Mouse (Mus musculus) A20 (cell line): ENCODE measurements around the gene Gm21985.
"Not testable (repeated sequence)": the region's sequence is repeated elsewhere in the genome, so short reads cannot be mapped to it uniquely, and the experiment has no call there.

ENCODE experiments used
- DNase-seq: peaks from one replicate; pipeline ENCODE4 v3.0.0-alpha.2; 2011; ENCODE audit warnings: low read depth, low spot score

Gm21985 gene

DNA sequence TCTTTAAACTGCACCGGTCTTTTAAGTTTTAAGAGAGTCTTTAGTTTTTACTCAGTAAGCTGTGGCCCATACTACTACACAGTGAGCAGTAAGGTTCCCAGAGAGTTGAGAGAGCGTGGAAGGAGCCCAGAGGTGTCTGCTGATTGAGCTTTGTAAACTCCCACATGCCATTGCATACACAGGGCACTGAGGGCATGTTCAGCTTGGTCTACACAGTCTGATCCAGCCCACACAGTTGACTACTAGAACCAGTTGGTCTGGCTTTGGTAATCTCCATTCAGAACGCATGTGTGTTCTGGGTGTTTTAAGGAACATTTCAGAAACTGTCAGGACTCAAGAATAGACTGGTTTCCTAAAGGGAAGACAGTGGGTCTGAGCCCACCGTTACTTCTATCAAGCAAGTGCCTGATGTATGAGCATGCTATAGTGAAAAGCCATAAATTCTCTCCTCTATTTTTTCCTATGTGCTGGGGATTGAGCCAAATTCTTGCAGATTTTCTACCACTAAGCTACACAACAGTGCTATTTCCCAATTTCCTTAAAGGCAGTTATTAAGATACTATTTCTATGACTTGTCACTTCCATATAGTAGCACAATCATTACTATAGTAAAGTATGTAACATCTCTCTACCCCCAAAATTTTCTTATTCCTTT lies 125.4 kb downstream of the Gm21985 start:
- DNase-seq: no peak

DNA sequence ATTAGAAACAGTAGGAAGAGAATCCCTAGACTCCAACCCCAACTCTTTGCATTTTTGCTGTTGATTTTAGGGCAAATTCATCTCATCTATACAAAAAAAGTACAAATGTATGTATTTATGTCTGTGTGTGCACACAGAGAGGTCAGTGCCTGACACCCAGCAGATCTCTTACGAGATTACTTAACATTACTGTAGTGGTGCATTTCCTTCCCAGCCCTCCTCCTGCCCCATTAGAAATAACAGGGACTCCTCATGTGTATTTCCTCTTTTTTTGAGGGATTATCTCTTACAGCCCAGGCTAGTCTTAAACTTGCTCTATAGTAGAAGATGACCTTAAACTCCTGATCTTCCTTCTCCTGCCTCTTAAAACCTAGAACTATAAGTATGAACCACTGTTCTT lies 126.6 kb downstream of the Gm21985 start:
- no peak for DNase-seq

DNA sequence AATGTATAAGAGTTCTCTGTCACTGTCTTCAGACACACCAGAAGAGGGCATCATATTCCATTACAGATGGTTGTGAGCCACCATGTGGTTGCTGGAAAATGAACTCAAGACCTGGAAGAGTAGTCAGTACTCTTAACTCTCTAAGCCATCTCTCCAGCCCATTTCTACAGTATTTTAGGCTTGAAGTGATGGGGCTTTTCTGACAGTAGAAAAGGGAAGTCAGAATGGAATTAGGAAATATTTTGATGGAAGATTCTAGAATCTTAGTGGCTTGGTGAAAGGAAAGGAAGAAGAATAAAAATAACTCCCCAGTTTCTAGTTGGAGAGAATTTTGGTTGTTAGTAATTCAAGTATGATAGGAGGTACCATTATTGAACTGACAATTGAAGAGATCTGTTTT lies 127.8 kb downstream of the Gm21985 start:
- DNase-seq: no peak

DNA sequence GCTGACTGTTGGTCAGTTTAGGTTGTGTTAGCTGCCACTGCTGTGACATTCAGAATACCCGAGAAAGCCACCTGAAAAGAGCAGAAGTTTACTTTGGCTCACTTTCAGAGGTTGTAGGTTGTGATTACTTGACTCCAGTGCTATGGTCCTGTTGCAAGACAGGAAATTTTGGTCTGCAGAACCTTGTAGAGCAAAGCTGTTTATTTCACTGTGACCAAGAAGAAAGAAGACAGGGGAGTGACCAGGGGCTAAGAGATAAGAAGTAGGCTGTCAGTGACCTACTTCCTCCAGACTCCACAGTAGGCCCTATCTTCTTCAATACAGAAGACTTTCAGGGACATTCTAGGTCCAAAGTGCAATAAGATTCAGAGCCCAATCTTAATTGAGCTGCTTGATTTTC lies 130.5 kb downstream of the Gm21985 start:
- no peak for DNase-seq

DNA sequence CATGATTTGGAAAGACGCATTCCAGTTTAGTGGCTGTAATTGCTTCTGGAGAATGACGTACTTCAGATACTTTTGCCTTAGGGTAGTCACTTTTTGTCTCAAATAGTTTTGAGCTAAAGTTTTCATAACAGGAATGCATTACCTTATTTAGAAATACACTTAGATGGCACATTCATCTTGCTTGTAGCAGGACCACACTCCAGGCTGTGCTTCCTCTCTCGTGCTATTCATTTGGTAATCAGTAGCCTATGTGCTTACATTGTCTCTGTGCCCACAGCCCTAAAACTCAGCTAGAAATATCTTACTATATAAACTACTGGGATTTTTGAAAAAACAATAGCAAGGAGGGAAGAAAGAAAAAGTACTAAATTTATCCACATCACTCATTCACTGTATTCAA lies 140.9 kb downstream of the Gm21985 start:
- DNase-seq: no peak

DNA sequence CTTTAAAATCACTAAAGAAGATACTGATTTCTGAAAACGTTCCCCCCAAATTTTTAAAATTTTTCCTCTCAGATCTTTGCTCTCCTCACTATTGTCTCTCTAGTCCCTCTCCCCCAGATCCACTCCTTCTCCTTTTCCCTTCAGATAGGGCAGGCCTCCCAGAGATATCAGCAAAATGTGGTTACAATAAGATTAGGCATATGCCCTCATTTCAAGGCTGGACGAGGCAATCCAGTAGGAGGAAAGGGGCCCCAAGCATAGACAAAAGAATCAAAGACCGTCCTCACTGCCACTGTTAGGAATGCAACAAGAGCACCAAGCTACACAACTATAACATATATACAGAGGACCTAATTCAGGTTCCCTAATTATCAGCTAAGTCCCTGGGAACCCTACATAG lies 159.2 kb downstream of the Gm21985 start:
- DNase-seq: no peak

DNA sequence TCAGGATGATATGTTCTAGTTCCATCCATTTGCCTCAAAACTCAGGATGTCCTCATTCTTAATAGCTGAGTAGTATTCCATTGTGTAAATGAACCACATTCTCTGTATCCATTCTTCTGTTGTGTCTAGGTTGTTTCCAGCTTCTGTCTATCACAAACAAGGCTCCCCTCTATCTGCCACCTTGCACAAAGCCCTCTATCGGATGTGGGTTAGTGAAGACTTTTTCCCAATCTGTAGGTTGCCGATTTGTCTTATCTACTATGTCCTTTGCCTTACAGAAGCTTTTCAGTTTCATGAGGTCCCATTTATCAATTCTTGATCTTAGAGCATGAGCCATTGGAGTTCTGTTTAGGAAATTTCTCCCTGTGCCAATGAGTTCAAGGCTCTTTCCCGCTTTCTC lies 162.4 kb downstream of the Gm21985 start:
- not testable (repeated sequence) for DNase-seq

DNA sequence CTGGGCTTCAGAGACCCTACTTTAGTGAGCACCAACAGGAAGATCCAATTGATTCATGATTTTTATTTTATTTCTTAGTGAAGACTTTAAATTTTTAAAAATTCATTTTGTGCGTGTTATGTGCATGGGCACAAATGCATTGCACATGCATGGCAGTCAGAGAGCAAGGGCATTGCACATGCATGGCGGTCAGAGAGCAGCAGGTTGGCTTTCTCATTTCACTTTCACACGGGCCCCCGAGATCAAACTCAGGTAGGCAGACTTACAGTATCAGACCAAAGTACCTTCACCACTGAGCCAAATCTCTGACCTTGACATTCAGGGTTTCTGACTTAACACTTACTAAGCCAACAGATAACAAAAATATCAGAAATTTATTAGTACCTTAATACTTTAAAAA lies 163.6 kb downstream of the Gm21985 start:
- no peak for DNase-seq

DNA sequence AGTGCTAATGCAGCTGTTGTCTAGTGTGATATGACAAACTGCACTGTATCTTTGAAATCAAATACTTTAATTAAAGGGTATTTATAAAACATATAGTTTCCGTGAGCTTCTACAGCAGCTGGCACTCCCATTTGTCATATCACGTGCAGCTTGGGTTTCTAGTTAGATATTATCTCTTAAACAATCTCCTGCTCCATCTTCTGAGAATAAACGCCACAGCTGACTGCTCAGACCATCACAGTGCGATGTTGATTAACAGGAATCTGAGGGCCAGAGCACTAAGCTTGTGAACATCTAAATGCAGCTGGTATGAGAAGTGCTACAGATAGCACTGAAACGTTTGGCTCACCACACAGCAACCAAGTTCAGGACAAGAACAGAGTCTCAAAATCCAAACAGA lies 164.3 kb downstream of the Gm21985 start:
- DNase-seq: no peak

DNA sequence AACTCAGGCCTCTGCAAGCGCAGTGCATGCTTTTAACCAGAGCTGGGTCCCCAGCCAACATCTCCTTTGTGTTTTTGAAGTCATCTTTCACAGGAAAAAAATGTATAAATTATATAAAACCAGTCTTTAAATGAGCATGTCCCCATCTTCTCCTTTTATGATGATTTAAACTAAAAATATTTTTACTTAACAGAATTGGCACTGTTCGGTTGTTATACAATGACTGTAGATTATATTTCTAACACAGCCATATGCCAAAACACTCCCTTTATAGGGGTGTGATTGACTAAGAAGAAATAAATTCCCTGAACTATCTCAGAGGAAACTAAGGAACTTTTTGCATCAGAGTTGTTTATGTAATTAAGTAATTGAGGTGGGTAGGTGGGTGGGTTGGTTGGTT lies 166.4 kb downstream of the Gm21985 start:
- no peak for DNase-seq

DNA sequence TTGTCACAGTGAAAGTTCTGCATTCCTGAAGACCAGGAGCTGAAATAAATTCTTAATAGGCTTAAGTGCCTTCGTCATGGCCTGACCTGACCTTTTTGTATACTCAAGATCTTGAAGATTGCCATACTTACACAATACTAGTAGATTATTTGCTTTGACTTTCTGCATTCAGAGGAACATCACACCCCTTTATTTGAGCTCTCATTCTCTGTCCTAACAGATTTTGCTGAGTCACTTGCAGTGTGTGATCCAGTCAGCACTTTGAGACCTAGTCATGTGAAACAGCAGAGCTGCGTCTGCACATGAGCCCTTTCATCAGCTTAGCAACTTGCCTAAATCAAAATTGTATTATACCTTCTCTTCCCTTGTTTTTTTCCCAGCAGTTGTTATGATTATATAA lies 167.2 kb downstream of the Gm21985 start:
- DNase-seq: peak; percentile 59

DNA sequence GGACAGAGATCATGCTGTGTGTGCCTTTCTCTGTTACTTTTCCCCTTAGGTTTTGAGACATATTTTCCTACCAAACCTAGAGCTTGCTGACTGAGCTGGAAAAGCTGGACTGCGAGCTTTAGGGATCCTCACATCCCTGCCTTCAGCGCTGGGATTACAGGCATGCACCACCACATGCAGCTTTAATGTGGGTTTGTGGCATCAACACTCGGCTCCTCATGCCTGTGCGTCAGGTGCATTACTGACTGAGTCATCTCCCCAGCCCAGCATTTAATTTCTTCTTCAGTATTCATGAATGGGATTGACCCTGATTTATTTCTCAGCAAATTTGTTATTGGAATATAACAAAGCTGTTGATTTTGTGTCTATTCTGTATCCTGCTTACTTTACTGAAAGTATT lies 170.2 kb downstream of the Gm21985 start:
- DNase-seq: no peak

DNA sequence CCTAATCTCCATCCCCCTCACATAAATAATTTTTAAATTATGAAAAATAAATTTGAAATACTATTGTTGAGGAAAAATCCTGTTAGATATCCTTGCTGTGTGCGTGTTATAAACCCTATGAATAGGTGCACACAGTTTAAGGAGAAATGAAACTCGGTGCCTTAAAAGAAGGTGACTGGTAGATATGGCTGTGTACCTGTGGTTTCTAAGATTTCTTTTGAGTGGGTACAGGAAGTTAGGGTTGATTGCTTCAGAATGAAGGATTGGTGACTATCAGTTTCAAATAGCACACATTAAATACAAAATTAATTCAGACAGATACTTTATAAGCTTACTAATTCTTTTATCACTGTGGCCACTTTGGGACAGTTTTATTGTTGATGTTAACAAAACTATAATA lies 171.5 kb downstream of the Gm21985 start:
- peak; percentile 62 for DNase-seq

DNA sequence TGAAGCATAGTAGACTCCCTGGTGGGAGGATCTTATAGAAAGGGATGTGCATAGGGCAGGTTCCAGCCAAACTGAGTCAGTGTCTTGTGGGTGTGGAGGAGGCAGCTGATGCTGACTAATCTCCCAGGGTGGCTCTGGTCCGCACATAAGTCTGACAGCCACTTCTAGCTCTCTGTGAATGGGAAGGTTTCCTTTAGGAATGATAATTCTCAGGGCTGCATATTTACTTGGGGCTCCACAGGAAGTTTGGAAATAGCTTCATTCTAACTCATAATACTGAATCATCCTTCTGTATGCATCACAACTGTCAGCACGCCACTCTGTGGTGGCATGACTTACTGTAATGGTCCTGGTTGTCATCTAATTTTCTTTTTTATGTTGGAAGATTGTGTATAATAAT lies 177.4 kb downstream of the Gm21985 start:
- DNase-seq: no peak

DNA sequence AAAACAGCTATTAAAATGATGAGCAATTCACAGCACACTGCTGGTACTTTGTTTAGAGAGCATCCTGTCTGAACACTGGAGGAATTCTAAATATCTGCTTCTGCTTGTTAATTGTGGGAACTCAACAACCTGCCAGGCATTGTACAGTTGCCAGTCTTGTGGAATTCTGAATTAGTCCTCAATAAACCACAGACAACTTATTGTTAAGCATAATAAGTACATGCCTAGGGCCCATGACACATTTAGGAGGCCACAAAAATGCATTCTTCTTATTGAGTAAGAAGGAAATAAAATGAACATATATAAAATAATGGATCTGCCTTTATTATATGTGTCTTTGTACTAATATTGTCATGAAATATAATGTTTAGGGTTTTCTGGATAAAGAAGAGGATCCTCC lies 179.4 kb downstream of the Gm21985 start:
- DNase-seq: no peak

DNA sequence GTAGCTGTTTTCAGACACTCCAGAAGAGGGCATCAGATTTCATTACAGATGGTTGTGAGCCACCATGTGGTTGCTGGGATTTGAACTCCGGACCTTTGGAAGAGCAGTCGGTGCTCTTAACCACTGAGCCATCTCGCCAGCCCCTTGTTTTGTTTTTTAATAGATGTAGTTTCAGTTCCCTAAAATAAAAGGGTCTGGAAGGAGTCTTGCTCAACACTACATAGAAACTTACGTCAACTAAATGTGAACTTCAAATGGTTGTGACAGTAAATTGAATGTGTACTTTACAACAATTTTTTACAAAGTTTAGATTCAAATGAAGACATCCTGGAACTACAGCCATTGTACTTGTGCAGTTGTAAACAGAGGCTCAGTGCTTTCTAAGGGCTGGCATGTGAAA lies 181.9 kb downstream of the Gm21985 start:
- peak; percentile 36 for DNase-seq

DNA sequence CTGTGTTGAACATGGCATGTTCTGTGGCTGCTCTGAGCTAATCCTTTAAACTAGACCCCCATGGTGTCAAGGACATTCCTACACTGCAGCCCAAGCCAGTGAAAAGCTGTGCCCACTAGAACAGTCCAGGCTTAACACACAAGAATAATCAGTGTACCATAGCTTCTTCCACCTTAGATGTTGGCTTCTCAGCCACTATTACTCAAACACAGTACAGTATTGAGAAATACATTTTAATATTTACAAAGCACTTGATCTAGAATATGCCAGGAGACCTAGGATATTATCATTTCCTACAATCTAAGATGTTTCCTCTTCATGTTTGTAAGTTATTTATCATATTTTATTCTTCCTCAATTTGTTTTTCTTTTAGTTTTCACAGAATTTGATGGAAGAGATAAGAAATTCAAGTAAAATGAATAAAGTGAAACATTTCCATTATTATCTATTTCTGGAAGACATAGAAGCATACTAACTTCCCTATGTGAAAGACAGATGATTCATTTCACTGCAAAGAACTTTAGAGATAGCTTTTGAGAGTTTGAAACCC lies 182.5 kb downstream of the Gm21985 start:
- no peak for DNase-seq

DNA sequence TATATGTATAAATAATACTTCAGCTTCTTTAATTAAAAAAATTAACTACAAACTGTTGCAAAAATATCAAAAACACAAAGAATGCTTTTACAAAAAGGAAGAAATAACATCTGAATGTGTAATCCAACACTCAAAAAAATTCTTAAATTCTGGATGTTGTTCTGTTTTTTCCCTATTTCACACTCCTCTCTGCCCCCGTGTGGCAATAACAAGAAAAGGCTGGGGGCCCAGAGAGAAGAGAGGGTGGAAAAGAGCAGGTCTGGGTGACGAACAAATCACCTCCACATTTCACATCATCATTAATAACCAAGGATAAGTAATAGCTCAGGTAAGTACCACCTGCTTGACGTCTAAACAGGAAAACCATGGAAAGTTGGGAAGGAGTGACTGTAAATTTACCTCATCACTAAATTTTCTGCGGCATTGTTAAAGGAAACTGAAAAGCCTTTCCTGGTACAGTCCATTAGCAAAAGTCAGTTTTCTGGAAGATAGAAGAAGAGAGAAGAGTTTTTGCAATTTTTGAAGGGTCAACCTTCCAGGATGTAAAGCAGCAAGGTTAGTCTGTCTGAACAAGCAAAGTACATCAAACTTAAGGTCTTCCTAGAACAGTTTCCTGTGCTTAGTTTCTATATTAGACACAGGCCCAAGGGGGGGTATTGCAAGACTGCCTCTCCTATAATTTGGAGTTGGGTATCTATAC lies 183.6 kb downstream of the Gm21985 start:
- DNase-seq: peak; percentile 56

DNA sequence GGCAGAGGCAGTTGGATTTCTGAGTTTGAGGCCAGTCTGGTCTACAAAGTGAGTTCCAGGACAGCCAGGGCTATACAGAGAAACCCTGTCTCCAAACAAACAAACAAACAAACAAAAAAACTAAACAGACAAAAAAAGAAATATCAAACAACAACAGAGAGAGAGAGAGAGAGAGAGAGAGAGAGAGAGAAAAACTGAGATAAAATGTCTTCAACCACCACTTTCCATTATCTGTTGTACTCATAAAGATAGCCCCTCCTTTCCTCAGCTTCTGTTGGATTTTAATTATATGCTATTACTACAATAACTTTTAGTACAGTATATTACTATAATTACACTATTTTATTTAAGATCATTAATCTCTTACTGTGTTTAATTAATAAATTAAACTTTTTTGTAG lies 186.4 kb downstream of the Gm21985 start:
- DNase-seq: not testable (repeated sequence)

DNA sequence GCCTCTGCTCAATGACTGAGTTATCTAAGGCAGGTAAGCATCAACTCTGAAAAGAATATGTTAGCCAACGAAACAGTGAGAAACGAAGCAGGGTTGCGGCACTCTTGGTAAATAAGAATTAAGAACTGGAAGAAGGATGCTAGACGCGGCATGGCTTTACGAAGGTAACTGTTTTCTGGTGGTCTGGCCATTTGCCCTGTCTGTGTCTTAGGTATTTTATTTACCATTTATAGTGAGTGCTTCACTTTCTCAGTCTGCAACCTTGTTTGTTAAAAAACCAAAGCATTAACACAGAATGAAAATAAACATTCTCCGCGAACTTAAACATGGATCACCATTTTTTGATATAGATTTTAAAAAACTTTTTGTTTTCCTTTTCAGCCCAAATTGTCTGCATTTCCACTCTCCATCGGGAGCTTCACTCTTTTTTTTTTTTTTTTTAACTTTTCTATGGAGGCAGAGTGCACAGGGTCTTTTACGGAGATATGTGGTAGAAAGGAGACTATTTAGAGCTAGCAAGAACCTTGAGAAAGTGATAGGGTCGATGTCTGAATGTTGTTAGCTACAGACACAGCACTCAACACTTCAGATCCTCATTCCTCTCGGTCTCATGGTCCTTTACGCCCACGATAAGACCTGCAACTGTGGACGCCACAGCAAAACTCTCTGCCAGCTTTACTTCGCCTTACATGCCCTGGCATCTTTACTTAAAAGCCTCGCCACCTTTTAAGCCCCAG lies 188.2 kb downstream of the Gm21985 start:
- peak; percentile 13 for DNase-seq

DNA sequence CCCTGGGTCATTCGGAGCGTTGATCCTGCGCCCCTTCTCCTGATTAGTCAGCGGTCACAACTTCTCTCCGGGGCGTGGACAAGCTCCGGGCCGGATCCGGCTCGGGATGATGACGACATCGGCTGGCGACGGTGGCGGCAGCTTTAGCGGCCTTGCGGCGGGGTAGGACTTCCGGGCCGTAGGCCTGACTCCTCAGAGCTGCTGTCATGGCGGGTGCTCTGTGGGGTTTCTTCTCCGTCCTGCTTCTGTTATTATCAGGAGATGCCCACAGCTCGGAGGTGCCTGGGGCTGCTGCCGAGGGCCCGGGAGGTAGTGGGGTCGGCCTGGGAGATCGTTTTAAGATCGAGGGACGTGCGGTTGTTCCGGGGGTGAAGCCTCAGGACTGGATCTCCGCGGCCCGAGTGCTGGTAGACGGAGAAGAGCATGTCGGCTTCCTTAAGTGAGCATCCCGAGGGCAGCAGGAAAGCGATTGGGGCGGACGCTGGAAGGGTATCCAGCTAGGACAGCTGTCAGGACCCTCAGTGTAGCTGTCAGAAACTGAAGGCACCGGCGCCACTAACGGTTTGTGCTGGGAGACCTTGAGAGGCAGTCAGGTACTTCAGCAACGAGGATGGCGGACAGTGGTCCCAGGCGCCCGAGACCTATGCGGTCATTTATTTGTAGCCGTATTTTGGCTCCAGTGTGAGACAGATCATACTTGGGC lies 188.9 kb downstream of the Gm21985 start, which contains the start of gene Emc7:
Gene Emc7 (plus strand): TSS at position 136 of the 703 bp plus-strand sequence.
- DNase-seq: peak; percentile 96
